Mouse (Mus musculus) granulocyte monocyte progenitor cell, adult 5-6 weeks (primary cell): ENCODE data around the gene Aspn. TPM values are rescaled to one million over a fixed set of nuclear protein-coding genes. Genes with fewer than 3 reads are reported as not detected.

Experiments
- ATAC-seq: replicated peaks from 2 replicates; pipeline ENCODE4 v1.8.0; 2016; ENCODE audit warnings: mild to moderate bottlenecking, moderate TSS enrichment, inconsistent platforms; ENCODE audit not compliant: poor library complexity, severe bottlenecking
- total RNA-seq, 2 experiments: library from RNA; stranded (forward) in 1 of 2; stranded (reverse) in 1 of 2; fragments of 200-712, 200-1000 nt in 1 of 2; fragments of >200 nt in 1 of 2; fragmentation: Nextera tagmentation in 1 of 2; gene quantifications; 2 replicates each; pipeline ENCODE4 v1.2.3; 2014 to 2017

The Aspn gene
- total RNA-seq (2014; fragmentation: Nextera tagmentation): not detected in 2 replicates
- not detected in 2 replicates for total RNA-seq (2017)

GRCm38 (mm10) chr13:49544279-49544678 is at the start of gene Aspn:
Gene Aspn, plus strand, starts transcription at chr13:49544443.
- ATAC-seq: no peak

- ATAC-seq: no peak
Measured at GRCm38 (mm10) chr13:49504510-49504909, 39.7 kb upstream of the Aspn start, which contains the start of gene Ecm2. Gene Ecm2, plus strand, starts transcription at chr13:49504810.

- no peak for ATAC-seq
Measured at GRCm38 (mm10) chr13:49505776-49506175, 38.5 kb upstream of the Aspn start.

GRCm38 (mm10) chr13:49507176-49507575 is 37.1 kb upstream of the Aspn start:
- ATAC-seq: no peak

- peak; percentile 84 for ATAC-seq
Measured at GRCm38 (mm10) chr13:49518761-49519160, 25.5 kb upstream of the Aspn start.

- ATAC-seq: no peak
Measured at GRCm38 (mm10) chr13:49526235-49526634, 18.0 kb upstream of the Aspn start.

- ATAC-seq: no peak
Measured at GRCm38 (mm10) chr13:49530636-49531035, 13.6 kb upstream of the Aspn start.

GRCm38 (mm10) chr13:49536946-49537345 is 7.3 kb upstream of the Aspn start:
- no peak for ATAC-seq

GRCm38 (mm10) chr13:49538693-49539092 is 5.5 kb upstream of the Aspn start:
- ATAC-seq: no peak

GRCm38 (mm10) chr13:49545646-49546045 is 1.4 kb downstream of the Aspn start:
- ATAC-seq: no peak

GRCm38 (mm10) chr13:49546517-49546916 is 2.3 kb downstream of the Aspn start:
- no peak for ATAC-seq

- no peak for ATAC-seq
Measured at GRCm38 (mm10) chr13:49547563-49548150, 3.4 kb downstream of the Aspn start.

- ATAC-seq: no peak
Measured at GRCm38 (mm10) chr13:49549616-49550015, 5.4 kb downstream of the Aspn start.

GRCm38 (mm10) chr13:49554519-49554918 is 10.3 kb downstream of the Aspn start:
- ATAC-seq: no peak

- ATAC-seq: no peak
Measured at GRCm38 (mm10) chr13:49556203-49556602, 12.0 kb downstream of the Aspn start.

- ATAC-seq: no peak
Measured at GRCm38 (mm10) chr13:49556924-49557323, 12.7 kb downstream of the Aspn start.

GRCm38 (mm10) chr13:49559185-49559584 is 14.9 kb downstream of the Aspn start:
- no peak for ATAC-seq

GRCm38 (mm10) chr13:49560886-49561285 is 16.6 kb downstream of the Aspn start:
- ATAC-seq: no peak

- no peak for ATAC-seq
Measured at GRCm38 (mm10) chr13:49564347-49564746, 20.1 kb downstream of the Aspn start.

GRCm38 (mm10) chr13:49570371-49570770 is 26.1 kb downstream of the Aspn start:
- no peak for ATAC-seq

GRCm38 (mm10) chr13:49571418-49571817 is 27.2 kb downstream of the Aspn start:
- ATAC-seq: no peak
